Mouse (Mus musculus): Measurements from ENCODE around the gene Dctn2.

The Dctn2 gene

DNA sequence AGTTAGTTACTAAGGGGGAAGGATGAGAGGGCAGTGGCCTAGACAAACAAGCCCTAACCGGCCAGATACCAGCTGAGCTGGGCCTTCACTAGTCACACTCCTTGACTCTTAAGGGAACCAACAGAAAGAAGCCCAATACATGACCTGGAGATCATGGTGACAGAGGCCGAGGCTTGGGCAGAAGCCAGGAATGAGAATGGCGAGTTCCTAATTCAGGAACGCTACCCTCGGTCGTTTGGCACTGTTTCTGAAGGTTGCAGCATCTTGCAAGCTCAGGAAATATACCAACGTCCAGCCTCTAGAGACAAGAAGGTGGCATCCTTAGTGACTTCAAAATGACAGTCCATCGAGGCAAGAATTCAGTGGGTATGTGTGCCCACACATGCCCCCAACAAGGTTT is 1.8 kb upstream of the Dctn2 start:
- DNase-seq = no peak

DNA sequence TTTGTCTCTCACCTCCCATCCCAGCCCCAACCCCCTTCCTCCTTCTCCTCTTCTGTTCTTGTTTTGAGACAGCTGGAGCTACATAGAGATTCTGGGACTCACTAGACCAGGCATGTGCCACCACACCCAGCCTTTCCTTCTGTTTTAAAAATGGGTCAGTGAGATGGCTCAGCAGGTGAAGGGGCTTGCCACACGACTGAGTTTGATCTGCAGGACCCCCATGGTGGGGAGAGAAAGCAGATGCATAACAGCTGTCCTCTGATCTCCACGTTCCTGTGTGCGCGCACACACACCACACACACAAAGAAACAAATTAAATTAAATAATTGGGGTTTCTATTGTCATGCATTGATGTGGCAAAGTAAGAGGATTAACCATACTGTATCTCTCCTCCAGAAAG is 1.2 kb upstream of the Dctn2 start:
- no peak for DNase-seq

DNA sequence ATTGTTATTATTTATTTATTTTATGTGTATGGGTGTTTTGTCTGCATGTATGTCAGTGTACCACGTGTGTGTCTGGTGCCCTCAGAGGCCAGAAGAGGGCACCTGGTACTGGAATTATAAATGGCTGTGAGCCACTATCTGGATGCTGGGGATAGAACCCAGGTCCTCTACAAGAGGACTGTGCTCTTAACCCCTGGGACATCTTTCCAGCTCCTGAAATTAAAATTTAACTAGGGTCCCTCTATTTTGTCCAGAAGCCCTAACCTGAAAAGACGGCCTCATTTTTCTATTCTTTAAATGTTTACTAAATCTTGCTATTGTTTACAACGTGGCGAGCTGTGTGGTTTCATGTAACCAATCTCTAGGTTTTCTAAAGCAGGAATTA is 449 bp upstream of the Dctn2 start:
- no peak for DNase-seq

DNA sequence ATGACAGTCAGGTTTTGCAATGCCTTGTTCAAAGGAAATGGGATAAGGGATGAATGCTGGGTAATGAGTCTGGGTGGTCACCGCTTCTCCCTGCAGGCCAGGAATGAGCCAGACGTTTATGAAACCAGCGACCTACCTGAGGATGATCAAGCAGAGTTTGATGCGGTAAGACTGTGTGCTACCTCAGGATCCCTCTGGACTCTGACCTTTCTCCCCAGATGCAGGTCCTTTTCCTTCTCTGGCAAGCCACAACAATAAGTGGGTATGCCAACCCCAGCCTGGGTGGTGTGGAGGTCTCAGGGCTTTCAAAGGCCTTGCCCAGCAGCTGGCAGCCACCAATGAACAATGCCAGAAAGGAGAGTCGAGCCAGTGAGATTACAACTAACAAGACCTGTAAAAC is 1.1 kb downstream of the Dctn2 start:
- DNase-seq = no peak

DNA sequence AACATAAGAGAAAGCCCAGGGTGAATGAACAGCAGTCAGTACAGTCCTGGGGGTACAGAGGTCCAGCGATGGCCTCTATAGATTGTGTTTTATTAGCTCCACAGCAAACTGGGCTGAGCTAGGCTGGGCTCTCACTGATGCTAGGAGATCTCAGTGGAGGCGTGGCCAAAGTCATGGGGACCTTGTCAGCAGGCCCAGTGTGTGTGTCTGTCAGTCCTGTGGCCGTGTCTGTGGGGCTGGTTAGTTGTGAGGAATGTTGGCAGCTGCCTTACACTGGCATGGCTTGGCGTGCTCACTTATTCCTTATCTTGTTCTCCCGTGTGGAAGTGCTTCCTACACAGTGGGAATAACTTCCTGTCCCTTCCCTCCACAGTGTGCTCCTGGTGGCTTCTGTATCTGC is 2.2 kb downstream of the Dctn2 start:
- no peak for DNase-seq

DNA sequence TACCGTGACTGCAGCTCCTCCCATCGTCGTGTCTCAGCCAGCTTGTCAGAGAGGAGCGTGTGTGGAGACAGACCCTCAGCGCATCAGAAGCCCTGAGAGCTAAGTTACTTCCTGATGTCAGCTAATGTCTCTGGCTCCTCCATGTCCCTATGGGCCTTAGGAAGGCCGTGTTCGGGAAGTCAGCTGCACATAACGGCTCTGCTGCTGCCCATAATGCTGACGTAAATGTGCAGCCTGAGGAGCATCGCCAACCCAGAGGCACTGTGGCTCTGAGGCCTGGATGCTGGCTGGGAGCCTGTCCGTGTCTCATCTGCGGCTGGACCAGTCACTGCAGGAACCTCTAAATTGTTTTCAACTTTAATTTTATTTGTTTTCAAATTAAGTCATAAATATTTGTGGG is 2.9 kb downstream of the Dctn2 start:
- no peak for DNase-seq

DNA sequence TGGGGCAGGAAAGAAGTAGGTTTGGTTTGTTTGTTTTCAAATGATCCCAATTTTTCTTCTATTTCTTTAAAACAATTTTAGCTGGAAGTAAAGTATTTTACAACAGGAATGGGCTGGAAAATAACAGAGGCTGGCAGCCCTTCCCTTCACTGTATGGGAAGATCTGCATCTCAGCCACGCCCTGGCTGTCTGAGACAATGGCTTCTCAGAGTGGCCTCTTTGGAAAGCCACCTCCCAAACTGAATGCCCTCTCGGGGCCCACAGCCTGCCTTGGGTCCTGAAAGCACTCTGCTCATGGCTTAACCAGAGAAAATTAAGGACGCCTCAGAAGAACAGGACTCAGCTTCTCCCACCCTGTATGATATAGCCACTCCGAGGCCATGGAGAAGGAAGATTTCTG is 3.7 kb downstream of the Dctn2 start:
- DNase-seq = no peak

DNA sequence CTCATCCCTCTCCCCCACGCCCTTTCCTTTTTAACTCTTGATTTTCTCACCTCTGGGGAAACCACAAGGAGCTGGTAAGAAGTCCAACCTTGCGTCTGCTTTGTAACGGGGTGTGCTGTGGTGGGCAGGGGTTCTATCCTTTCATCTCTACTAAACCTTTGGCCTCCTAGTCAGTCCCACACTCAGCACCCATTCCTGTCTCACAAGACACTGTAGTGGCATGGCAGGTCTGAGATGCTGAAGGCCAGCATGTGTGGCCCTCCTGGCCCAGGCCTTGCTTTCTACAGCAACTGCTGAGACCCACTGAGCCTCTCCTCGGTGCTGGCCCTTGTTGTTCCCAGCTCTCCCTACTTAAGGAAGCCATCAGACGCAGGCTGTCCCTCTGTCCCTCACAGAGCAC is 6.2 kb downstream of the Dctn2 start:
- no peak for DNase-seq

DNA sequence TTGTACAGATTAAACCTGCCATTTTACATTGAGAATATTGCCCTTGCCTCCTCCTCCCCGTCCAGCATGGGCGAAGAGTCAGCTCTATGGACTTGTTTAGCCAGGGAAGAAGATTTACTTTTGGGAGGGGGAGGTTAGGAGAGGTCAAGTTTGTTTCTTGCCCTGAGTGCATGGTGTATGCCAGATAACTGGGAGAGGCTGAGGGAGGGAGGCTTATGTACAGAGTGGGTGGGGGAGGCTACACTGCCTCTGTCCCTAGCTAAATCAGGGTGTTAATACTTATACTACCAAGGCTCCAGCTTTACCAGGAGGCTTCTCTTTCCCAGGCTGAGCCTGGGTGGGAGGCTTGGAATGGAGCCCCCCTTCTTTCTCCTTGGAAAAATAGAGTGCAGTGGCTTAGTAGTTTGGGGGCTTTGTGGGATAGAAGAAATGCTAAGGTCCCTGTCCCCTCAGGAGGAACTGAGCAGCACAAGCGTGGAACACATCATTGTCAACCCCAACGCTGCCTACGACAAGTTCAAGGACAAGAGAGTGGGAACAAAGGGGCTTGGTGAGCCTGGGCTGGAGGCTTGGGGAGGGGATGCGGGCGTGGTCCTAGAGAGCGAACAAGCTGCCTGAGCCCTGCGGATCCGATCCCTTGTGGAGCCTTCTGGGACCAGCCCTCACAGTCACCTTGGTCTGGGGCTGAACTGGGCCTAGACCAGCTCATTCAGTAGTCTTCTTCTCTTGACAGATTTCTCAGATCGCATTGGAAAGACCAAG is 8.3 kb downstream of the Dctn2 start:
- DNase-seq = no peak

DNA sequence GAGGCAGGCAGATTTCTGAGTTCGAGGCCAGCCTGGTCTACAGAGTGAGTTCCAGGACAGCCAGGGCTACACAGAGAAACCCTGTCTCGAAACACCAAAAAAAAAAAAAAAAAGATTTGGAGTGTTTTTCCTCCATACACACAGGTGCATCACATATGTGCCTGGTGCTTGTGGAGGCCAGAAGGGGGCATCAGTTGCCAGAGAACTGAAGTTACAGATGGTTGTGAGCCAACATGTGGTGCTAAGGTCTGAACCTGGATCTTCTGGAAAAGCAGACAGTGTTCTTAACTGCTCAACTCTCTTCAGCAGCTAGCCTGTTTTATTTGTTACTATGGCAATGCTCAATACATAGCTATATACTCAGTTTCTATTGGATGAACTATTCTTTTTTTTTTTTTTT is 13.6 kb downstream of the Dctn2 start:
- no peak for DNase-seq

DNA sequence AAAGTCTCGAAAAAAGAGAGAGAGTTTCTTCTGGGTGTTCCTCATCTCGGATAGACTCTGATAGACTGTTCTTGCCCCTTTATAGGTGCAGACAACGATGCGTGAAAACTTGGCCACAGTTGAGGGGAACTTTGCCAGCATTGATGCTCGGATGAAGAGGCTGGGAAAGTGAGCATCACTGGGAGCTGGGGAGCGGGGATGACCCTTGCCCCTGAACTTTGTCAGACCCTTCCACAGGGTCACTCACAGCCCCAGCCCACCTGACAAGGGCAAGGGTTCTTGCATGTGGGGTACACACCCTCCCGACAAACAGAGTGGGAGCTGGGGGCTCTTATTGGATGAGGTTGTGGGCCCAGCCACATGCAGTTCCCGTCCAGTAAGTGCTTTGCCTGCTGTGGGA is 15.1 kb downstream of the Dctn2 start:
- no peak for DNase-seq

DNA sequence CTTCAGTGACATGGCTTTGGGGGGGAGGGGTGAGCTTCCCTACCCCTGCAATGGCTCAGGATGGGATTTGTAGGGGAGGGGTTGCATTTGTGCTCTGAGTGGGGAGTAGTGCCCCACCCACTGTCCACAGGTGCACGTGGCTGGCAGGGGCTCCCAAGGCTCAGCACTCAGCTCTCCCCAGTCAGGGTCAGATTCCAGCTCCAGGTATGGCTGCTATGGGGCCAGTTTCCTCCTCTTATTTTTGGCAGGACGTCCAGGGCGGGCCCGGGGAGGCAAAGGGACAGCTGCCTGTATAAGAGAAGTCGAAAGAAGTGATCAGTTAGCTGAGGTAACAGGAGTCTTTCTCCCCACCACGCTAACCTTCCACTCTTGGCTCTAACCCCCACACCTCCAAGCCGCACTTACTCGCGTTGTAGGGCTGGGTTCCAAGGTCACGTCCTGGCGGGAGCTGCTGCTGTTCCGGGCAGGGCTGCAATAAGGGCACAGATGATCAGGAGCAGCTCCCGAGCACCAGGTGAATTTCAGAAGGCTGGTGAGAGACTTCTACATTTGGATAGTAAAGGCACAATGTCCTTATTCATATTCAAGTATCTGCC is 16.6 kb downstream of the Dctn2 start:
- no peak for DNase-seq

DNA sequence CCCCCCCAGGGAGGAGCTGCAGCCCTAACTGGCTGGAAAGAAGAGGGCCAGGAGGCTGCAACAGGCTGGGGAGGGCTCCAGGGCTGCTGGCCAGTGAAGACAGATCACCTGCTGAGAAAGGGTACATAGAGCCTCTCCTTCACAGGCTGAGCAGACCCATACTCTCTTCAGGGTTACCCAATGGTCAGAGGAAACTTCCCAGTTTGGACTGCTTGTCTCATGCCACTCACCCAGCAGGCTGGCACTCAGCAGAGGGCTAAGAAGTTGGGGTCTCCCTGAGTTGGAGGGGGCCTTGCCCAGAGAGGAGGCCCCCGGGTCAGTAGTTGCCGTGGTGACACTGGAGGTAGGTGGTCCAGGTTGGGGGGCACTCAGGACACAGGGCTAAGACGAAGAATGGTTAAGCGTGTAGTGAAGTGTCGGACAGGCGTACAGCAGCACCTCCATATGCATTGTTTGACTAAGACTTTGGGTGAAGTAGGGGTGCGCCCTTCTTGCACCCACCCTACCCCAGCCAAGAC is 18.0 kb downstream of the Dctn2 start:
- no peak for DNase-seq

DNA sequence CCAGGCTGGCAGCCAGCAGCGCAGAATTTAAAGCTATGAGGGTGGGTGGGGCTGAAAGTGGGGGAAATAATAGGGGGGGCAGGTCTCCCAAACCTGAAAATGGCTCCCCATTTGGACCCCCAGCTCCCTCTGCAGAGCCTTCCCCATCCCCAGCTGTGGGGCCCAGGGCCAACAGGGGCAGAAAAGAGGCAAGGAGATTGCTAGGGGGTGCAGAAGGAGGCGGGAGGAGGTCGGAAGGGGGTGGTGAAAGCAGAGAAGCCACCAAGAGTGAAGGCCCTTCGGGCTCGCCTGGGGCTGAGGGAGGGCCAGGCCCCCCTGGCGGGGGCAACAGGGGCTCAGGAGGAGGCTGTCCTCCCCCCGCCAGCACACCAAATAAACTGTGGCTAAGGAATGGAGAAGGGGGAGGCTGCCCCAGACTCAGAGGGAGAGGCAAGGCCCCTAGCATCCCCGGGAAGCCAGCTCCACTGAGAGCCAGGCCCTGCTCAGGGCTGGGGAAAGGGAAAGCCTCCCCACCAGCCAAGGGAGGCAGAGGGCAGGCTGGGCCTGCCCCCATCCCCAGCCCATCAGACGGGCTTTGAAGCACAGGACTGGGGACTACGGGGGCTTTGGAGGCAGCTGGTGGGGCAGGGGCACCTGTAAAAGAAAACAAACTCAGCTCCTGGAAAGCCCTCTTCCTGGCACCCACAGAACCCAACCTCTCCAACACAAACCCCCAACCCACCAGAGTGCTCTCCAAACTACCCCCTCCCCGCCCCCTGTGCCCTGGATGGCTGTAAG is 18.7 kb downstream of the Dctn2 start:
- DNase-seq = no peak

DNA sequence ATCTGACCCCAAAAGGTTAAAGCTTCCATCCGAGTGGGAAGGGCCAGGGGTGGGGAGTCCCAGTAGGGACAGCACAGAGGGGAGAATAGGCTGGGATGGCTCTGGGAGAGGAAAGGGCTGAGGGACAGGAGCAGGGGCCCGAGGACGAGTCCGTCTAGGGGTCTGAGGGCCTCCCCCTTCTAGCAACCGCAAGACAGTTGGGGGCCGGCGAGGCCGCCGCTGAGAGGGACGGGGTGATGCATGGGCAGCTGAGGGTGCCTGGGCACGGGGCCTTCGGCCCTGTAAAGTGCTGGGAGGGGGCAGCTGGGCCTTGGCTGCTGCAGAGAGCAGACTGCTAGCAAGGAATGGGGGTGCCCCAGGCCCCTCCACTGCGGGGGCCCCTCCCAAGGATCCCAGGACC is 19.5 kb downstream of the Dctn2 start:
- no peak for DNase-seq

DNA sequence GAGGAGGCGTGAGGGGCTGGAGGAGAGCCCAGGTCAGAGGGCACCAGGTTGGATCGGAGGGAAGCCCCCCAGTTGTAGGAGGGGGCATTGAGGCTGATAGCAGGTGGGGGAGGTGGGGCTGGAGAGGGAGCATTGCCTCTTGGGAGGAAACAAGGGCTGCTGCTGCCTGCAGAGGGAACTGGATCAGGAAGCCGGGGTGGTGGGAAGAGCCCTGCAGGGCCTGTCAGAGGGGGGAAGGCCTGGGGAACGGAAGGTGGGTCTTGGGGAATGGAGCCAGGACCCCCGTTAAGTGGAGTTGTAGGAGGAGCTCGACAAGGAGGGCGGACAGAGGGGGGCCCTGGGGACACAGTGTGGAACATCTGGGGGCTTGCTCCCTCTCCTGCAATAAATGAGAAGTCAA is 20.0 kb downstream of the Dctn2 start:
- no peak for DNase-seq

DNA sequence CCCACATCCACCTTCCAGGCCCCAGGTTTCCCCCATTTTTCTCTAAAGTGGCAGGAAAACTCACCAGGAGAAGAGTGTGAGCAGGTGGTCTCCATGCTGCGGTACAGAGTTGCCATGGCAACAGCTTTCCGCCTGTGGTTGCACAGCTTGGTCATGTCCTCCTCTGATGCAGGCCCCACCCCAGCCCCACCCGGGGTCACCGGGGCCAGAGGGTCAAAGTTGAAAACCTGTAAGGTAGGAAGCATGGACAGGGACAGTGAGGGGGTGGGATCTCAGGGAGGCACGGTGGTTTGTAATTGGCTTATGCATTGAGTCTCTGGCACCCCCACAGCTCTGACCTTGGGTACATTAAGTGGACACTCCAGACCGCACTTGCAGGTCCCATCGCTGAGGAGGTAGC is 20.6 kb downstream of the Dctn2 start:
- no peak for DNase-seq

DNA sequence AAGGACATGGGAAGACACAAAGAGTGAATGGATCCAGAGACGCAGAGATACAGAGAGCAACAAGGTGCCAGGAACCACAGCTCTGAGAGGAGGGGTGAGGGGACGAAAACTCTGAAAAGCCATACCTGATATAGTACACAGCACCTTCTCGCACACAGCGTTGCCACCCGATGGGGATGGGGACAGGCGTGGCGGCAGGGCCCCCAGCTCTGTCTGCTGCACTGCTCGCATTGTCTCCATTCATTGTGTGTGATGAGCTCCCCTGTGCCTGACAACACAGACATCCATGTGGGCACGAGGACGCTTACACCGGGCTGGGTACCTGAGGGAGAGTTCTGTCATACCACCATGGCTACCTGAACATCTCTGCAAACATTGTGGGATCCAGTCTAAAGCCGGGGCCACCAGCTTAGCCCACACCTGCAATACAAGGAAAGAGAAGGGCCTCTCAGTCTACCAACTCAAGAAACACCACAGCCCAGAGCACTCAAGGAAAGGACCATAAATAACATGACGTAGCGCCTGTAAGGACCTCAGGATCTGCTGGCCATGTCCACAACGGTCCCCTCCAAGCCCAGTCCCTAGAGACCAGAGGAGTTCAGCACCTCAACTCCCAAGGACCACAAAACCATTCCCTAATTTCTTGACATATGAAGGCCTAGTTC is 21.2 kb downstream of the Dctn2 start:
- no peak for DNase-seq

DNA sequence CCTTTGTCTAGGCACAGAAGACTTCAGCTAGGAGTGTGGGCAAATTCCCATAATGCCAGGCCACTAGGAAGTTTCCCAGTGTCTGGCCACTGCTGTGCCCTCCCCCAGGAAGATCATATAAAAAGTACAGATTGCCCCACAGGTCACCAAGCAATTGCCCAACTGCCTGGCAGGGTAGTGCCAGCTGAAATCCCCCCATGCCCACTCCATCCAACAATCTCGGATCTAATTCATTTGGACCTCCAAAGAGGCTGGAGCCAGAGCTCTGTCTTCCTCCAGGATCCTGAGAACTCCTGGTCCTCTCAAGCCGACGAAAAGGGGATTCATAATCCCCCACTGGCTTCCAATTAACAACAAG is 21.7 kb downstream of the Dctn2 start:
- no peak for DNase-seq

DNA sequence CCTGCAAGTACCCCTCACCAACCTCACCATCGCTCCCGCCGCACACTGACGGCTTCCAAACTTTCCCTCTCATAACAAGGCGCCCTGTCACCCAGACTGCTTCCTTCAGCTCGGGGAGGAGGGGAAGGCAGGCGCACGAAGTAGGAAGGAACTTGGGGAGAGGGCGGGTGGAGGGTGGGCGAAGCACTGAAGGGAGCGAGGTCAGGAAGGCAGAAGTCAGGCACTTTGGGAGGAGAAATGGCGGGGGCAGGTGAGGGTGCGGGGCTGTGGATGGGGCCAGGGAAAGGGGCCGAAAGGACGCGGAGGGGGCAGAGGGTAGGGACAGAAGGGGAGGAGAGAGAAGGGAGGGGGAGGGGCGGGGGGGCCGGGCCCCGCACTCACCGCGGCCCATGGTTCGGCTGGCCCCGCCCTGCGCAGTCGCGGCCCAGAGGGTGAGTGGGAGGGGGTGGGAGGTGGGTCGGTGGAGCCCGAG is 22.2 kb downstream of the Dctn2 start:
- DNase-seq = no peak

DNA sequence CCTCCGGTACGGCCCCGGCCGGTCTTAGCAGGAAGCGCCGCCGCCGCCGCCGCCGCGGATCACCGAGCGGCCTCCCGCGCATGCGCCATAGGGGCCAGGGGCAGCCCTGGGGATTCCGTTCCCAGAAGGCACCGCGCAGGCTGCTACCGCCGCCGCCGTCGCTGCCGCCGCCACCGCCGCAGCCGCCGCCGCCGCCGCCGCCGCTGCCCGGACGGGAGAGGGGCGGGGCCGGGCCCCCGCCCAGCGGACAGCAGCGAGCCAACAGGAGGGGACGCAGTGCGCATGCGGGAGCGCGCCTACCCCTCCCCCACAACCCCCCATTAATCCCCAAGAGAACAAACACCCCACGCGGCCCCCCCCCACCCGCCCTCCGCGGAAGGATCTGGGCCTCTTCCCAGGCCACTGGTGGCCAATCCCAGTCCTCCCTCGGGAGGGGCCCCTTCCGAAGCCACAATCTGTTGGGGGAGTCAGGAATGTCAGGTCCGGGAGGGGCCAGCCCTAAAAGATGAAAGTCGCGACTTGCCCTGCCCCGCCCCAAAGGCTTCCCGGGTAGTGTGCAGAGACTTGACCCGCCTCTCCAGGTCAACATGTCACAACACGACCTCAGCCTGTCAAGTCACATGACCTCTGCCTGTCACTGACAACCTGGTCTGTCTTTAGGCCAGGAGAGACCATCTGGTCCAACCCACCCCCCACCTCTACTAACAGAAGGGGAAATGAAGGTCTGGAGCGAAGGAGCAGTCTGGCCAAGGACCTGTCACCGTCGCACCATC is 22.8 kb downstream of the Dctn2 start, which contains the start of gene Mbd6:
Mbd6 (minus strand) TSS at position 219 of the 773 bp plus-strand sequence.
- peak; percentile 92 for DNase-seq

DNA sequence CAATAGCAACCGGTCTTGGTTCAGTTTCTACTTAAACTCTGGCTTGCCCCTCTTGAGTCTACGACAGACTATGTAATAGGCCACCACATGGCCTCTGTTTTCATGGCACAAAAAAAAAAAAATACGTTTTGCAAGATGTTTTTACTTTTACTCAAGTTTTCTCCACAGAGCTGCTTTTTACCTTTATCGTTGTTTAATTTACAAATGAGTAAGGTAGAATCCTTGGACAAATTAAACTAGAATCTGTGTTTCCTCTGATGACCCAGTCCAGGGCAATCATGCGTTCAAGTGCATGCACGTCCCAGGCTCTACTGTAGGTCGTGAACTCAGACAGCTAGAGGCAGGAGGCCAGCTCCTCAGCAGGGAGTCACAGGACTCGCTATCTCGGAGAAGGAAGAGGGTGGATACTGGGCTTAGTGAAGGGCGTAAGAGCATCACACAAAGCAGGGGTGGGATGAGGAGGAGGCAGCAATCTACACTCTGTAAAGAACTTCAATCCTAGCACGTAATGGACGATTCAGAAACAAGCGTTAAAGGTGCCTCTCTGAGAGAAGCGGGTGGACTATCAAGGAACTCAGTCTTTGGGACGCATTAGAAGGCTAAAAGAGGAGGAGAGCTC is 23.5 kb downstream of the Dctn2 start:
- peak; percentile 63 for DNase-seq
